Mouse (Mus musculus): Measurements from ENCODE around the gene Copz1. TPM values are rescaled to one million over a fixed set of nuclear protein-coding genes. Genes with fewer than 3 reads are reported as not detected.

Copz1 gene
- 176 and 188 TPM in 2 replicates for polyA plus RNA-seq (2012; rRNA removed)

DNA sequence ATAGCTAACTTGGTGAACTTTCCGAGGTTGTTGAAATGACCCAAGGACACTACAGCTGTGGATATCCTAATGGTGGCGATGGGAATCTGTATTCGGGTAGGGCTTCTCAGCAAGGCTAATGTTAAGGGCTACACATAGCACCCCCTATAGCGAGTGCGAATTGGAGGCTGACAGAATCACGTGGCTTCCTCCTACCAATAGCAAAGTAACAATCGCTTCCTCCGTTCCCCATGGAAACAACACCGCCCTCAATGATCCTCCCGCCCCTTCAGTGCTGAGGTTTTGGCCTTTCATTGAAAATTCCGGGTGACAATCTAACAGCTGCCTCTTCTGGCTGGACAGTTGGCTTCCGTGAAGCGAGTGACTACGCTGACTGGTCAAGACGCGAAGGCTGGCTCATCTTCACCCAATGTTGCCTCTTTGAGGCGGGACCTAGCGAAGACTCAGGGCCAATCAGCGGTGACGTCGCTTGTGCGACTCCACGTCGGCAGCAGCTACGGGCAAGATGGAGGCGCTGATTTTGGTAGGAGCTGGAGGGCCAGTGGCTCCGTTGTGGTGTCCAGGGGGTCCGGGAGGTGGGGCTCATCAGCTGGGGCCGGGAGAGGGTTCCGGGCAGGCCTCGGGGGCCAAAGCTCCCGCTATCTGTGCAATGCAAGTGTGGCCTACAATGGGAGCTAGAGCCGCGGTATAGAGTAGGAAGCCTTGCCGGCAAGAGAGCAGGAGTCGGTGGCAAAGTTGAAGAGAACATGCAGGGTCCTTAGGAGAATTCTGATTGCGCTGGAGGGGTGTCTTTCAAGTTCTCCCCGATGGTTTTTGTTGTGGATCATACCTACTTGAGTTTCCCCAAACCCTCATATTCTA is at the start of gene Copz1:
Gene Copz1 (plus strand): TSS at position 296 of the 861 bp plus-strand sequence.

GRCm38 (mm10) chr15:103239685-103240159 is 32.8 kb upstream of the Copz1 start, which contains the start of gene Cbx5:
Gene Cbx5 (minus strand): TSS chr15:103239816.

DNA sequence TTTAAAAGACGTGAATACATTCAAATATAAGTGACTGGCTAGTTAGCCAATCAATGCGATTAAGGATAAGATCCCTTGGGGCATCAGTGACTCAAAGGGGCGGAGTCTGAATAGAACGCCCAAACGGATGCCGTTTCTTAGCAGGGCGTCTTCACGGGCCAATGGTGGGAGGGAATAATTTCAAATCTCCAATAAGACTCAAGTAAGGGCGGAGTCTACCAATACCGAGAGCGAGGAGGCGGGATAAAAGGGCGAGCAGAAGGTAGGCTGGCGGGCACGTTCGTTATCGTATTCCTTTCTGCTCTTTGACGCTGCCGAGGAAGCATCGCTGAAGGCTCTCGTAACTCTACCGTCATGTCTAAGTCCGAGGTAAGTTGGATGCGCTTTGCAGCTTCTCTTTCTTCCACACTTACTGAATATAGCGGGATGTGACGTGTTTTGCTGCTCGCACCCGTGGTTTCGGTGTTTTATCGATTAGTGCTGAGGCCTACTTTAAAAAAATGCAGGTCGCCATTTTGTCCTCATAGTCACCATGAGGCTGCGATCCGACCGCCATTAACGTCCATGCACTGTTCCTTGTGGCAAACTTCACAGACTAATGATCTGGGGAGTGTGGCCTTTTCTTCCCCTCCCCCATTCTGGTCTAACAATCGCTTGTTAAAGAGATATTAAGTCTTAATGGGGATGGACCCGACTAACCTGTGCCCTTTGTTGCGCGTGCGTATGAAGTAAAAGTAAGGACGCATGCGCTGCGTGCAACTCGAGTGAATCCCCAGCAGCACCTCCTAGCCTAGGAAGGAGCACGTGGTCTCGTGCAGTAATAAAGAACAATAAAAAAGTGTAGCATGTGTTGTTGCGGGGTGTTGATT is 32.1 kb upstream of the Copz1 start, which contains the start of gene Hnrnpa1:
Gene Hnrnpa1 (plus strand): TSS at position 273 of the 869 bp plus-strand sequence.

GRCm38 (mm10) chr15:103257790-103258728 is 14.5 kb upstream of the Copz1 start, which contains the start of gene Nfe2:
Gene Nfe2 (minus strand): TSS chr15:103258403.

GRCm38 (mm10) chr15:103310365-103310910 is 37.9 kb downstream of the Copz1 start, which contains the start of gene Gpr84:
Gene Gpr84 (minus strand): TSS chr15:103310612.

GRCm38 (mm10) chr15:103339961-103340337 is 67.4 kb downstream of the Copz1 start, which contains the start of gene Zfp385a:
Gene Zfp385a (minus strand): TSS chr15:103340093.

Other genes with a start within 250 kb of the Copz1 start
- 16.9 and 31.1 TPM in 2 replicates for gene Smug1, start 105.6 kb upstream of the Copz1 start, polyA plus RNA-seq (2012; rRNA removed)
- 168 and 169 TPM in 2 replicates for gene Cbx5, start 32.9 kb upstream of the Copz1 start, polyA plus RNA-seq (2012; rRNA removed)
- gene Hnrnpa1, start 32.3 kb upstream of the Copz1 start, polyA plus RNA-seq (2012; rRNA removed), result 2,386 and 3,736 TPM in 2 replicates
- gene Nfe2, start 14.3 kb upstream of the Copz1 start, polyA plus RNA-seq (2012; rRNA removed), result 7.1 and 11.3 TPM in 2 replicates
- gene Gpr84, start 37.9 kb downstream of the Copz1 start, polyA plus RNA-seq (2012; rRNA removed), result 0.07 and 0.24 TPM in 2 replicates
- gene Zfp385a, start 67.4 kb downstream of the Copz1 start, polyA plus RNA-seq (2012; rRNA removed), result 18.0 and 22.2 TPM in 2 replicates
- 14.7 and 28.5 TPM in 2 replicates for gene Itga5, start 94.0 kb downstream of the Copz1 start, polyA plus RNA-seq (2012; rRNA removed)
- gene Gtsf1, start 157.8 kb downstream of the Copz1 start, polyA plus RNA-seq (2012; rRNA removed), result 0.28 and 0.57 TPM in 2 replicates
- gene Gtsf2, start 175.8 kb downstream of the Copz1 start, polyA plus RNA-seq (2012; rRNA removed), result 0.19 and 0.20 TPM in 2 replicates
- 2.1 and 2.9 TPM in 2 replicates for gene Nckap1l, start 181.1 kb downstream of the Copz1 start, polyA plus RNA-seq (2012; rRNA removed)
- 26.8 and 30.8 TPM in 2 replicates for gene Pde1b, start 230.3 kb downstream of the Copz1 start, polyA plus RNA-seq (2012; rRNA removed)

Data from central nervous system, embryonic 11.5 days (tissue).